Comparison of ENCODE assay signal across 7 mouse cellular contexts in genomic region chr12:24696500-24697483, GRCm38 (mm10). TPM values are rescaled to one million over a fixed set of nuclear protein-coding genes. Genes with fewer than 3 reads are reported as not detected.
DNase-seq lines count a peak whose midpoint lies in the region; ATAC-seq and TF ChIP-seq lines count a peak whose summit lies in the region.

No protein-coding gene starts in this region.

- H3K4me2 ChIP-seq in intestine, postnatal 0 days (replicated peaks; ENCODE audit: low read depth), result no peak overlapping the region
- H3K4me2 ChIP-seq in midbrain, embryonic 12.5 days (replicated peaks), result peak overlapping the region; percentile 26; the same call in 1 of the 2 replicates

- ATAC-seq in granulocyte monocyte progenitor cell, adult 5-6 weeks (replicated peaks; ENCODE audit: poor library complexity, severe bottlenecking), result peak; percentile 95
- ATAC-seq in intestine, postnatal 0 days, result peak; percentile 73
- peak; percentile 79 for ATAC-seq in midbrain, embryonic 12.5 days (ENCODE audit: low FRiP score, low read depth)

- no peaks in the 10 kb centered on the region for H3K4me1 ChIP-seq in intestine, postnatal 0 days (replicated peaks; ENCODE audit: control insufficient read depth, insufficient read depth, low read length)
- no peaks in the 10 kb centered on the region for H3K4me1 ChIP-seq in midbrain, embryonic 12.5 days

- peak; percentile 95 for TF ChIP-seq CTCF in intestine, postnatal 0 days (IDR thresholded peaks at IDR 0.05; ENCODE audit: low read depth)

- no peaks in the 10 kb centered on the region for H3K36me3 ChIP-seq in intestine, postnatal 0 days (ENCODE audit: control insufficient read depth, insufficient read depth)
- no peaks in the 10 kb centered on the region for H3K36me3 ChIP-seq in midbrain, embryonic 12.5 days

- WGBS in intestine, postnatal 0 days, result 30% methylated on average over 16 of the region's 16 CpGs
- 47% methylated on average over 16 of the region's 16 CpGs for WGBS in midbrain, embryonic 12.5 days

- no peaks in the 10 kb centered on the region for H3K27me3 ChIP-seq in intestine, postnatal 0 days (replicated peaks; ENCODE audit: control insufficient read depth, insufficient read depth, low read length)
- no peaks in the 10 kb centered on the region; the same call in 1 of the 2 replicates for H3K27me3 ChIP-seq in midbrain, embryonic 12.5 days

- intact Hi-C loops in left cerebral cortex, postnatal 36 days (cut with DNase I), result loop anchor here (5.0 kb wide), 2 partner anchors 94 to 229 kb away; no protein-coding TSS in a partner anchor

- peak; percentile 74 for DNase-seq in adrenal gland, adult 8-10 months
- peak; percentile 82 for DNase-seq in embryo, embryonic 11.5 days (ENCODE audit: low read depth, low spot score)
- DNase-seq in left cerebral cortex, postnatal 36 days (ENCODE audit: low spot score in 2 of 2), result peak; percentile 76 to 83
- DNase-seq in skeletal muscle tissue, adult 2 months (ENCODE audit: low read depth, low spot score), result peak; percentile 76

- H3K9ac ChIP-seq in intestine, postnatal 0 days (ENCODE audit: low read depth, low read length), result no peak overlapping the region
- no peak overlapping the region; the same call in 1 of the 2 replicates for H3K9ac ChIP-seq in midbrain, embryonic 12.5 days (replicated peaks)

- H3K27ac ChIP-seq in intestine, postnatal 0 days (ENCODE audit: low read depth, low read length), result no peak overlapping the region
- no peak overlapping the region for H3K27ac ChIP-seq in midbrain, embryonic 12.5 days (replicated peaks)

- H3K4me3 ChIP-seq in intestine, postnatal 0 days (ENCODE audit: low read depth, low read length), result no peak overlapping the region
- no peak overlapping the region for H3K4me3 ChIP-seq in midbrain, embryonic 12.5 days

- no peaks in the 10 kb centered on the region for H3K9me3 ChIP-seq in intestine, postnatal 0 days (ENCODE audit: control insufficient read depth)
- no peaks in the 10 kb centered on the region for H3K9me3 ChIP-seq in midbrain, embryonic 12.5 days

RNA-seq across cellular contexts. Expression of gene Rrm2, which starts 11.2 kb away (rescaled TPM):
- 10 to 100 TPM in 1 of 4 experiments, 1 to 10 TPM in 3; 4.9 to 10.4 (median 6.8) TPM for total RNA-seq in adrenal gland, adult 8-10 months (2022)
- 132 and 162 TPM in 2 replicates for total RNA-seq in granulocyte monocyte progenitor cell, adult 5-6 weeks (2014; fragmentation: Nextera tagmentation)
- 130 and 144 TPM in 2 replicates for total RNA-seq in granulocyte monocyte progenitor cell, adult 5-6 weeks (2017)
- polyA plus RNA-seq in intestine, postnatal 0 days (2015; fragmentation: Nextera tagmentation; extraction: Ambion mirVana), result 36.9 and 37.4 TPM in 2 replicates
- total RNA-seq in left cerebral cortex, postnatal 36 days (2021), result 1 to 10 TPM; 2.5 to 2.9 TPM
- polyA plus RNA-seq in midbrain, embryonic 12.5 days (2016; fragmentation: Nextera tagmentation; extraction: Ambion mirVana), result 429 and 434 TPM in 2 replicates

RNA-seq across cellular contexts. Expression of gene Cys1, which starts 15.2 kb away (rescaled TPM):
- 1 to 10 TPM; 4.2 to 6.5 (median 6.4) TPM for total RNA-seq in adrenal gland, adult 8-10 months (2022)
- total RNA-seq in granulocyte monocyte progenitor cell, adult 5-6 weeks (2014; fragmentation: Nextera tagmentation), result not detected in 2 replicates
- not detected in 2 replicates for total RNA-seq in granulocyte monocyte progenitor cell, adult 5-6 weeks (2017)
- polyA plus RNA-seq in intestine, postnatal 0 days (2015; fragmentation: Nextera tagmentation; extraction: Ambion mirVana), result 1.3 and 1.7 TPM in 2 replicates
- 10 to 100 TPM; 10.8 to 17.5 TPM for total RNA-seq in left cerebral cortex, postnatal 36 days (2021)
- polyA plus RNA-seq in midbrain, embryonic 12.5 days (2016; fragmentation: Nextera tagmentation; extraction: Ambion mirVana), result 1.1 and 1.7 TPM in 2 replicates

RNA-seq across cellular contexts. Expression of gene Klf11, which starts 45.7 kb away (rescaled TPM):
- 10 to 100 TPM; 10.9 to 15.3 (median 13.7) TPM for total RNA-seq in adrenal gland, adult 8-10 months (2022)
- total RNA-seq in granulocyte monocyte progenitor cell, adult 5-6 weeks (2014; fragmentation: Nextera tagmentation), result 7.1 and 13.2 TPM in 2 replicates
- 10.0 and 12.7 TPM in 2 replicates for total RNA-seq in granulocyte monocyte progenitor cell, adult 5-6 weeks (2017)
- 7.3 and 8.1 TPM in 2 replicates for polyA plus RNA-seq in intestine, postnatal 0 days (2015; fragmentation: Nextera tagmentation; extraction: Ambion mirVana)
- 1 to 10 TPM; 6.0 to 6.7 TPM for total RNA-seq in left cerebral cortex, postnatal 36 days (2021)
- polyA plus RNA-seq in midbrain, embryonic 12.5 days (2016; fragmentation: Nextera tagmentation; extraction: Ambion mirVana), result 19.4 and 19.7 TPM in 2 replicates

Comparison
In these comparisons a context has a peak if more than half of its experiments do, and no peak if none do; other contexts are left out.
1. RNA of gene Rrm2, which starts 11.2 kb away (total RNA-seq): 130 to 162 TPM in granulocyte monocyte progenitor cell, adult 5-6 weeks; 4.9 to 10.4 TPM in adrenal gland, adult 8-10 months and 2.5 to 2.9 TPM in left cerebral cortex, postnatal 36 days; every median in the first group is over 10 times any median in the second.
2. RNA of gene Cys1, which starts 15.2 kb away (total RNA-seq): 10.8 to 17.5 TPM in left cerebral cortex, postnatal 36 days and 4.2 to 6.5 TPM in adrenal gland, adult 8-10 months; not detected in granulocyte monocyte progenitor cell, adult 5-6 weeks; every median in the first group is over 4 times any median in the second.
3. Peak in every context shown above with its lines, with median percentiles within 50 percentile points of each other: DNase-seq and ATAC-seq.